Mouse (Mus musculus) retina, postnatal 7 days (tissue): ENCODE data around the gene 2810021J22Rik.

Experiments used
- DNase-seq: peaks from one replicate; pipeline ENCODE4 v3.0.0-alpha.2; 2012; ENCODE audit warnings: low read depth, low spot score

Gene 2810021J22Rik

GRCm38 (mm10) chr11:58916879-58917744 is 50.1 kb downstream of the 2810021J22Rik start:
- no peak for DNase-seq

DNA sequence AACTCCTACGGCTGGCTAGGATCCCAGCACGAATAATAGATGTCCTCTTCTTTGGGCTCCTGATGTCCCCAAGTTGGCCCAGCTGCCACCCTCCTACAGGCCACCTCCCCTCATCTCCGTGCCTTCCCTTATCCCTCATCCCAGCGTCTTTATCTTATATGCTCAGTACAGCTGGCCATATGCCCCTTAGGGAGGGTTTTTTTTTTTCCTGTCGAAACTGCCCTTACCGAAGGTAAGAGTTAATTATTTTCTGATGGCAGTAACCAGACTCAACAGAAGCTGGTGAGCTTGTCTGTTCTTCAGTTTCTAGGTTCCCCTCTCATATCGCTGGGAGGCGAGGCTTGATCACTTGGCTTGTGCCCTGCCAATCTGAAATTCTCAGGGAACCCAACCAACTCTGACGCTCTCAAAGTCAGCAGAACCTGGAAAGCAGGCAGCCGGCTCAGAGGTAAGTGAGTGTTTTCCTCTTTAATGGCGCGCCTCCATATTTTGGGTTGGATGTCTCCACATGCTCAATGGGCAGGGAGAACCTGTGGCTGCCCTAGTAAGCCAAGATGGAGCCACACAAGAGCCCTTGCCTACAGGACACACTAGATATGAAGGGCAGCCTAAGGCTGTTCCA is 50.8 kb downstream of the 2810021J22Rik start, which contains the start of gene Btnl10:
Gene Btnl10 (plus strand): TSS at position 164 of the 622 bp plus-strand sequence.
- DNase-seq = no peak

- DNase-seq = no peak
Measured at GRCm38 (mm10) chr11:58918759-58919158, 51.7 kb downstream of the 2810021J22Rik start.

- no peak for DNase-seq
Measured at GRCm38 (mm10) chr11:58922420-58922819, 55.4 kb downstream of the 2810021J22Rik start.

DNA sequence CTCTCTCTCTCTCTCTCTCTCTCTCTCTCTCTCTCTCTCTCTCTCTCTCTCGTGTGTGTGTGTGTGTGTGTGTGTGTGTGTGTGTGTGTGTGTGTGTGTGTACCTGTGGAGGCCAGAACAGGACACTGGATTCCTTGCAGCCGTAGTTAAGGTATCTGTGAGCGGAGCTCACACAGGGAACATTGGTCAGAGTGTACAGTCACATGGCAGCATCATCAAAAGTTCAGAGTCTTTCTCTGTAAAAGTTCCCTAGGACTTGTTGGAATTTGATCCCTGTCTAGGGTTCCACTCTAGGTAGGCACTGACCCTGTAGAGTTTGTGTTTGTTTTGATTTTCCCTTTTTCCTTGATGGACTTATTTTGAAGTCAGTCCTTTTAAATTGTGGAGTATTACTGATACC is 59.6 kb downstream of the 2810021J22Rik start:
- DNase-seq = no peak

DNA sequence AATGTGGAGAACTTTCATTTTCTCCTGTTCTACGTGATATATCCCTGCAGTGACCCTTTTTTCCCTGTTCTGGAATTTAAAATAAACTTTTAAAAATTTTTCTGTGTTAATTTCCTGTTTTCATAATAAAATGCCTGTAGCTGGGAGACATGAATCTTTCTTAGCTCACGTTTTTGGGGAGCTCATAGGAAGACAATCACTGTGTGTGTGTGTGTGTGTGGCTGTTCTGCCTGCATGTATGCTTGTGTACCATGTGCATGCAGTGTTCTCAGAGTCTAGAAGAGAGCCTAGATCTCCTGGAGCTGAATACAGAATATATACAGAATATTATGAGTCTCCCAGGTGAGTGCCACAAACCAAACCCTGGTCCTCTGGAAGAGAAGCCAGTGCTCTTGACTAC is 60.0 kb downstream of the 2810021J22Rik start:
- no peak for DNase-seq

GRCm38 (mm10) chr11:58927790-58928651 is 61.0 kb downstream of the 2810021J22Rik start:
- no peak for DNase-seq

GRCm38 (mm10) chr11:58929055-58929454 is 62.0 kb downstream of the 2810021J22Rik start:
- DNase-seq = no peak

GRCm38 (mm10) chr11:58929641-58930040 is 62.6 kb downstream of the 2810021J22Rik start:
- DNase-seq = no peak

- no peak for DNase-seq
Measured at GRCm38 (mm10) chr11:58930254-58930653, 63.2 kb downstream of the 2810021J22Rik start.

GRCm38 (mm10) chr11:58931576-58931975 is 64.6 kb downstream of the 2810021J22Rik start:
- no peak for DNase-seq
